Mouse (Mus musculus) CH12.LX (cell line): ENCODE measurements around the gene Lhpp. TPM values are rescaled to one million over a fixed set of nuclear protein-coding genes. Genes with fewer than 3 reads are reported as not detected.

Source experiments
- DNase-seq: peaks from one replicate; pipeline ENCODE4 v3.0.0-alpha.2; 2013; ENCODE audit errors: extremely low read depth
- H3K27ac ChIP-seq: 2 replicates; pipeline ENCODE4 v1.5.1; 2012; ENCODE audit warnings: low read depth, mild to moderate bottlenecking, control low read depth, moderate library complexity; ENCODE audit not compliant: insufficient read depth
- H3K27me3 ChIP-seq: replicated peaks from 2 replicates; pipeline ENCODE3; 2012; ENCODE audit warnings: inconsistent platforms
- H3K36me3 ChIP-seq, 2 experiments: replicated peaks in 1 of 2; 2 replicates each; pipeline versions ENCODE3 to v1.6.1; 2012; ENCODE audit warnings: inconsistent platforms in 1 of 2, low read length in 1 of 2, mild to moderate bottlenecking in 1 of 2, mixed read lengths in 1 of 2, moderate library complexity in 1 of 2; ENCODE audit not compliant: control insufficient read depth in 1 of 2, insufficient read depth in 1 of 2
- H3K4me1 ChIP-seq, 2 experiments: 2 replicates each; pipeline ENCODE4 v1.6.1; 2012; ENCODE audit warnings: inconsistent platforms in 1 of 2, moderate library complexity in 1 of 2; ENCODE audit not compliant: insufficient read depth in 2 of 2, control insufficient read depth in 1 of 2
- H3K4me2 ChIP-seq: 2 replicates; pipeline ENCODE4 v1.6.1; 2012; ENCODE audit warnings: low read depth, mild to moderate bottlenecking, control low read depth; ENCODE audit not compliant: poor library complexity, insufficient read depth, severe bottlenecking
- H3K4me3 ChIP-seq, 3 experiments: fragments of 150-350 bp in 1 of 3; sonication (generic) in 1 of 3; replicated peaks in 1 of 3; 2 replicates each; pipeline versions ENCODE3 to v1.5.1; 2011 to 2012; ENCODE audit warnings: low read depth in 2 of 3, low read length in 2 of 3, mild to moderate bottlenecking in 2 of 3, moderate library complexity in 2 of 3, control low read depth in 1 of 3, improper control_type of control experiment in 1 of 3, inconsistent platforms in 1 of 3, mixed read lengths in 1 of 3; ENCODE audit not compliant: poor library complexity in 1 of 3
- H3K79me2 ChIP-seq: replicated peaks from 2 replicates; pipeline ENCODE4 v1.6.1; 2012; ENCODE audit warnings: mild to moderate bottlenecking, moderate library complexity; ENCODE audit not compliant: control insufficient read depth, poor library complexity, insufficient read depth, severe bottlenecking; ENCODE audit errors: extremely low read depth
- H3K9ac ChIP-seq: 2 replicates; pipeline ENCODE4 v1.6.1; 2012; ENCODE audit warnings: low read depth, mild to moderate bottlenecking, control low read depth, moderate library complexity; ENCODE audit not compliant: insufficient read depth
- H3K9me3 ChIP-seq: replicated peaks from 2 replicates; pipeline ENCODE3; 2012; ENCODE audit warnings: low read length, inconsistent platforms, mixed read lengths
- BHLHE40 ChIP-seq: IDR thresholded peaks from 2 replicates; pipeline ENCODE4 v1.6.1; 2011; ENCODE audit warnings: mild to moderate bottlenecking, low read depth, low read length, improper control_type of control experiment
- CHD1 ChIP-seq: IDR thresholded peaks from 2 replicates; pipeline ENCODE4 v1.6.1; 2012; ENCODE audit warnings: low read depth, low read length, improper control_type of control experiment, inconsistent platforms
- CHD2 ChIP-seq: IDR thresholded peaks from 2 replicates; pipeline ENCODE4 v1.6.1; 2011; ENCODE audit warnings: low read length, improper control_type of control experiment
- CTCF ChIP-seq, 2 experiments: IDR thresholded peaks in 1 of 2; conservative IDR thresholded peaks in 1 of 2; 2 replicates each; pipeline ENCODE4 v1.5.1; 2011 to 2012; ENCODE audit warnings: low read depth in 2 of 2, low read length in 2 of 2, improper control_type of control experiment in 1 of 2, inconsistent platforms in 1 of 2, mild to moderate bottlenecking in 1 of 2, moderate library complexity in 1 of 2
- E2F4 ChIP-seq: IDR thresholded peaks from 2 replicates; pipeline ENCODE4 v1.6.1; 2011; ENCODE audit warnings: low read depth, low read length, improper control_type of control experiment; ENCODE audit not compliant: insufficient replicate concordance
- ELF1 ChIP-seq: IDR thresholded peaks from 2 replicates; pipeline ENCODE4 v1.6.1; 2014; ENCODE audit warnings: low read depth, mild to moderate bottlenecking, inconsistent platforms, low read length, improper control_type of control experiment
- EP300 ChIP-seq: IDR thresholded peaks from 2 replicates; pipeline ENCODE4 v1.6.1; 2011; ENCODE audit warnings: low read length, improper control_type of control experiment
- ETS1 ChIP-seq: conservative IDR thresholded peaks from 2 replicates; pipeline ENCODE4 v1.6.1; 2012; ENCODE audit warnings: low read depth, mild to moderate bottlenecking, inconsistent platforms, low read length, improper control_type of control experiment, moderate library complexity
- GABPA ChIP-seq: IDR thresholded peaks from 2 replicates; pipeline ENCODE4 v1.6.1; 2012; ENCODE audit warnings: low read depth, low read length, improper control_type of control experiment, inconsistent platforms; ENCODE audit not compliant: insufficient replicate concordance
- HCFC1 ChIP-seq: IDR thresholded peaks from 2 replicates; pipeline ENCODE4 v1.6.1; 2012; ENCODE audit warnings: low read depth, mild to moderate bottlenecking, inconsistent platforms, low read length, improper control_type of control experiment
- IRF4 ChIP-seq: IDR thresholded peaks from 2 replicates; pipeline ENCODE4 v1.6.1; 2014; ENCODE audit warnings: low read depth, mild to moderate bottlenecking, inconsistent platforms, low read length, improper control_type of control experiment
- JUN ChIP-seq: IDR thresholded peaks from 2 replicates; pipeline ENCODE4 v1.6.1; 2011; ENCODE audit warnings: low read depth, mild to moderate bottlenecking, low read length, improper control_type of control experiment, moderate library complexity; ENCODE audit not compliant: insufficient read depth
- JUND ChIP-seq: conservative IDR thresholded peaks from 2 replicates; pipeline ENCODE4 v1.6.1; 2011; ENCODE audit warnings: low read depth, low read length, improper control_type of control experiment
- KAT2A ChIP-seq: IDR thresholded peaks from 2 replicates; pipeline ENCODE4 v1.6.1; 2012; ENCODE audit warnings: low read length, improper control_type of control experiment, inconsistent platforms; ENCODE audit not compliant: insufficient replicate concordance
- MAX ChIP-seq: IDR thresholded peaks from 2 replicates; pipeline ENCODE4 v1.6.1; 2011; ENCODE audit warnings: low read length, improper control_type of control experiment
- MAZ ChIP-seq: IDR thresholded peaks from 2 replicates; pipeline ENCODE4 v1.6.1; 2012; ENCODE audit warnings: low read depth, mild to moderate bottlenecking, inconsistent platforms, low read length, improper control_type of control experiment, moderate library complexity
- MEF2A ChIP-seq: IDR thresholded peaks from 2 replicates; pipeline ENCODE4 v1.6.1; 2014; ENCODE audit warnings: low read depth, mild to moderate bottlenecking, inconsistent platforms, low read length, improper control_type of control experiment, borderline replicate concordance
- MXI1 ChIP-seq: IDR thresholded peaks from 2 replicates; pipeline ENCODE4 v1.6.1; 2011; ENCODE audit warnings: mild to moderate bottlenecking, low read depth, low read length, improper control_type of control experiment
- MYC ChIP-seq: IDR thresholded peaks from 2 replicates; pipeline ENCODE4 v1.6.1; 2011; ENCODE audit warnings: low read depth, mild to moderate bottlenecking, improper control_type of control experiment, low read length
- NELFE ChIP-seq: IDR thresholded peaks from 2 replicates; pipeline ENCODE4 v1.6.1; 2011; ENCODE audit warnings: low read depth, low read length, improper control_type of control experiment
- RAD21 ChIP-seq: IDR thresholded peaks from 2 replicates; pipeline ENCODE4 v1.6.1; 2011; ENCODE audit warnings: low read depth, mild to moderate bottlenecking, low read length, improper control_type of control experiment, moderate library complexity
- RCOR1 ChIP-seq: conservative IDR thresholded peaks from 2 replicates; pipeline ENCODE4 v1.6.1; 2012; ENCODE audit warnings: low read depth, mild to moderate bottlenecking, inconsistent platforms, low read length, improper control_type of control experiment
- SMC3 ChIP-seq: IDR thresholded peaks from 2 replicates; pipeline ENCODE4 v1.6.1; 2011; ENCODE audit warnings: low read depth, low read length, improper control_type of control experiment
- TBP ChIP-seq: conservative IDR thresholded peaks from 2 replicates; pipeline ENCODE4 v1.6.1; 2011; ENCODE audit warnings: low read depth, low read length, improper control_type of control experiment
- TCF12 ChIP-seq: IDR thresholded peaks from 2 replicates; pipeline ENCODE4 v1.6.1; 2014; ENCODE audit warnings: low read depth, mild to moderate bottlenecking, inconsistent platforms, low read length, improper control_type of control experiment
- UBTF ChIP-seq: IDR thresholded peaks from 2 replicates; pipeline ENCODE4 v1.6.1; 2012; ENCODE audit warnings: low read depth, mild to moderate bottlenecking, inconsistent platforms, low read length, improper control_type of control experiment, moderate library complexity
- USF2 ChIP-seq: conservative IDR thresholded peaks from 2 replicates; pipeline ENCODE4 v1.6.1; 2011; ENCODE audit warnings: low read depth, low read length, improper control_type of control experiment
- ZC3H11A ChIP-seq: IDR thresholded peaks from 2 replicates; pipeline ENCODE4 v1.6.1; 2012; ENCODE audit warnings: low read depth, mild to moderate bottlenecking, inconsistent platforms, low read length, improper control_type of control experiment
- ZKSCAN1 ChIP-seq: IDR thresholded peaks from 2 replicates; pipeline ENCODE4 v1.6.1; 2012; ENCODE audit warnings: low read depth, inconsistent platforms, low read length, improper control_type of control experiment, borderline replicate concordance
- ZMIZ1 ChIP-seq: IDR thresholded peaks from 2 replicates; pipeline ENCODE4 v1.6.1; 2012; ENCODE audit warnings: low read depth, mild to moderate bottlenecking, inconsistent platforms, low read length, improper control_type of control experiment
- dilution Hi-C: fragments of 300-500 bp; cut with MboI; formaldehyde crosslinking; loops from 2 replicates; pipeline ENCODE4 v1.14.3; 2020; ENCODE audit warnings: low sequenced_read_pairs; ENCODE audit not compliant: extremely low pct_unique_long_range_greater_than_20kb, extremely low pct_ligation_motif_present
- in situ Hi-C: fragments of 300-500 bp; cut with MboI; formaldehyde crosslinking; loops from 3 replicates; pipeline ENCODE4 v1.14.3; 2019; ENCODE audit warnings: low sequenced_read_pairs, low pct_ligation_motif_present, low pct_unique_long_range_greater_than_20kb, mixed read lengths
- polyA plus RNA-seq: library from polyadenylated mRNA; unstranded; fragments of >175 nt; gene quantifications from 2 replicates; pipeline ENCODE4 v1.2.1, GENCODE M21; 2012; ENCODE audit warnings: low read depth; ENCODE audit not compliant: insufficient read length
- total RNA-seq, 2 experiments: library from RNA; depleted of rRNA; stranded (reverse); fragments of 300-350 nt in 1 of 2; fragments of >200 nt in 1 of 2; gene quantifications; 2 replicates each; pipeline ENCODE4 v1.2.3; 2012 to 2014

Gene Lhpp
- total and polyA plus RNA-seq, 3 experiments: 7.8 to 15.4 (median 14.6) TPM

DNA sequence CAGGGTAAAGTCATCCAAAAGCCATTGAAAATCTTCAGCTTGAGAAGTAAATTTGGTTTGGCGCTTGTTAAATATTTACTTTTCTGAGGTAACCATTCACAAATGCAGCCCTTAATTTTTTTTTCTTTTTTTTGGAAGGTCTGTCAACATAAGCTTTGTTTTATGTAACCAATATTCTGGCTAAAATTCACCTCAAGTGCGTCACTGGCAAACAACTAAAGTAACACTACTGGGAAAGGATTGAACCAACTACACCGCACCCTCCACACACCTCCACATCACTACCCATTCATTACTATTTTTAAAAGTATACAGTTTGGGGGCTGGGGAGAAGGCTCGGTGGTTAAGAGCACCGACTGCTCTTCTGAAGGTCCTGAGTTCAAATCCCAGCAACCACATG, 35.8 kb upstream of the Lhpp start:
- Histone ChIP-seq H3K4me3 (no peak overlapping the region), H3K36me3 (peaks cover 7 to 10% of the 10 kb centered on the region in 2 experiments), H3K9me3 (no peaks in the 10 kb centered on the region), H3K9ac (no peak overlapping the region), H3K79me2 (peaks cover 36% of the 10 kb centered on the region), H3K27ac (no peak overlapping the region), H3K4me1 (peaks cover 3 to 53% of the 10 kb centered on the region in 2 experiments; a peak in 3 of 4 replicates), H3K27me3 (peaks cover 20% of the 10 kb centered on the region), H3K4me2 (no peak overlapping the region)
- DNase-seq: no peak
- TF ChIP-seq CHD1 (no peak), MEF2A (no peak), RAD21 (no peak), SMC3 (no peak), ZMIZ1 (no peak), JUN (no peak), UBTF (no peak), EP300 (no peak), JUND (no peak), RCOR1 (no peak), NELFE (no peak), USF2 (no peak), ZKSCAN1 (no peak)
- dilution Hi-C loops: no loop called here
- in situ Hi-C loops: no loop called here

GRCm38 (mm10) chr7:132575623-132576022, 34.8 kb upstream of the Lhpp start:
- H3K4me1 ChIP-seq: peaks cover 3 to 43% of the 10 kb centered on the region in 2 experiments; a peak in 3 of 4 replicates
- peak overlapping the region; percentile 24; the same call in 1 of the 2 replicates for H3K27ac ChIP-seq
- peak overlapping the region; percentile 66 to 93 (median 71) for H3K4me3 ChIP-seq
- H3K9ac ChIP-seq: peak overlapping the region; percentile 74
- peaks cover 0 to under 1% of the 10 kb centered on the region in 2 experiments for H3K36me3 ChIP-seq
- dilution Hi-C loops (no loop called here), in situ Hi-C loops (no loop called here)
- peak overlapping the region; percentile 82 for H3K4me2 ChIP-seq
- H3K9me3 ChIP-seq: no peaks in the 10 kb centered on the region
- peaks cover 28% of the 10 kb centered on the region for H3K79me2 ChIP-seq
- DNase-seq: peak; percentile 95
- H3K27me3 ChIP-seq: peaks cover 20% of the 10 kb centered on the region
- TF ChIP-seq ZMIZ1 (no peak), CTCF (conservative IDR thresholded peaks at IDR 0.05 in 1 of 2, IDR thresholded peaks at IDR 0.05 in 1 of 2; ENCODE audit: low read depth in 2 of 2, low read length in 2 of 2) (peak in 1 of 2 experiments; percentile 67; a peak in 2 of 4 replicates), GABPA (no peak), KAT2A (no peak), JUN (0 out of 2 replicates have a peak, but pooled peaks have one; percentile 13), MAX (peak; percentile 72), ZC3H11A (no peak), MEF2A (no peak), CHD1 (no peak), E2F4 (0 out of 2 replicates have a peak, but pooled peaks have one; percentile 19), CHD2 (no peak), USF2 (no peak), MYC (peak; percentile 68; the same call in 1 of the 2 replicates), IRF4 (no peak), ELF1 (peak; percentile 67), MXI1 (peak; percentile 53; the same call in 1 of the 2 replicates), ZKSCAN1 (no peak), TBP (peak; percentile 70; the same call in 1 of the 2 replicates), UBTF (peak; percentile 17; the same call in 1 of the 2 replicates), HCFC1 (peak; percentile 32), TCF12 (peak; percentile 29; the same call in 1 of the 2 replicates), ETS1 (0 out of 2 replicates have a peak, but pooled peaks have one; percentile 23), RAD21 (peak; percentile 9), BHLHE40 (peak; percentile 63), JUND (no peak), MAZ (peak; percentile 75; the same call in 1 of the 2 replicates)
